Mouse (Mus musculus) C2C12 (cell line): ENCODE results near the gene Ffar2.

Experiments
- CTCF ChIP-seq: IDR thresholded peaks from one replicate; pipeline ENCODE4 v1.5.1; 2011; ENCODE audit not compliant: control insufficient read depth, insufficient read depth, insufficient read length
- MYOD1 ChIP-seq: IDR thresholded peaks from one replicate; pipeline ENCODE4 v1.6.1; 2011; ENCODE audit warnings: low read depth; ENCODE audit not compliant: control insufficient read depth, insufficient read length
- USF1 ChIP-seq: IDR thresholded peaks from one replicate; pipeline ENCODE4 v1.6.1; 2011; ENCODE audit warnings: low read depth, mild to moderate bottlenecking, control low read depth, moderate library complexity

GRCm38 (mm10) chr7:30841379-30841778 lies 17.8 kb upstream of the Ffar2 start:
- TF ChIP-seq CTCF (no peak), MYOD1 (no peak), USF1 (no peak)
